Mouse (Mus musculus): ENCODE measurements at regions not wholly inside any gene's neighbourhood (a gene's known extent, or its start where the extent isn't known, plus 50 kb on each side); places are given as distances from the start of the nearest gene placed in this dataset.

DNA sequence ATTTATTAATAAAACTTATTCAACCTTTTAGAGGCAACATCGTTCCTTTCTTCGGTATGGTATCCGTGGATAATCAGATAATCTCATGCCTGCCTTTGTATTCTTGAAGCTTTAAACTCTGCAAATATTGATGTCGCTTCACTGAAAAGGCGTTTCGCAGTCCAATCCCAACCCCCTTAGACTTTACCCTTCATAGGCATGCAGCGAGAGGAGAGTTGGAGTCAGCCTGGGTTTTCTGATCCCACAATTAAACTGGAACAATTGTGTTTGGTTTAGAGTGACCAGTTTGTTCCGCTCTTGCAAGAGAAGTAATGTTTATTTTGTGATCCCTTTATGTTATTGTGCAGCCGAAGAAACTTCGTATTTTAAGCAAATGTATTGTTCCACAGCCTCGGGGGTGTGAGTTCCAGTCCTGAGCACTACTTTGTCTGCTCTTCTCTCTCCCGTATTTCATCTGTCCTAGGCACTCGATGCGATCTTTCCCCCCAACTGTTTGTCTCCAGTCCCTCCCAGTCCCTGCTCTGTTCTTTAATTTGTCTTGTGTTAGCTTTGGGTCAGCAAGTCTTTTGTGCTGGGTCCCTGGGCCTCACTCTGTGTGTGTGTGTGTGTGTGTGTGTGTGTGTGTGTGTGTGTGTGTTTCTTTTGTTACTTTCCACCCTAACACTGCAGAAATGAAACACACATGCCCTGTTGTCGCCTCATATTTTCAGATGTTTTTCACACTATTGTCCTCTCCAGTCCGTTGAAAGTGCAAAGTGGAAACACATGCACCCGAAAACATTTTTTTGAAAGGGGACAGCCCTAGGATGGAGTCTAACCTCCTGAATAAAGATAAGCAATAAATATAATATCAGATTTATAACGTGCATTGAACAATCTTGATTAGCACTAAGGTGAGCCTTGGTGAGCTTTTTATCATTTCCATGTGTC, 318.7 kb downstream of the Parp8 start:
- TF ChIP-seq ZNF384 (IDR thresholded peaks at IDR 0.05; ENCODE audit: low read depth, low read length), result no peak
- TF ChIP-seq SMC3 (IDR thresholded peaks at IDR 0.05; ENCODE audit: low read depth, low read length), result no peak
- TF ChIP-seq POLR2AphosphoS2 (IDR thresholded peaks at IDR 0.05; ENCODE audit: low read length), result no peak
- no peak for TF ChIP-seq CTCF (IDR thresholded peaks at IDR 0.05 in 2 of 3, conservative IDR thresholded peaks at IDR 0.05 in 1 of 3; ENCODE audit: control insufficient read depth in 1 of 3, insufficient read depth in 1 of 3, low read depth in 2 of 3, low read length in 3 of 3, poor library complexity in 1 of 3, severe bottlenecking in 1 of 3)

All from MEL (cell line).